Mouse (Mus musculus) kidney, adult 10 weeks (tissue): ENCODE measurements around the gene Mrpl23. TPM values are rescaled to one million over a fixed set of nuclear protein-coding genes. Genes with fewer than 3 reads are reported as not detected.

Source experiments
- polyA plus RNA-seq: library from polyadenylated mRNA; stranded (reverse); fragments of 350-450 nt; fragmentation: Illumina TruSeq; extraction: RNeasy Lipid Tissue Mini Kit (QIAGEN cat#74804); gene quantifications from one replicate; pipeline ENCODE4 v1.2.3, GENCODE M21; 2014; ENCODE audit warnings: low read depth, low replicate concordance

Mrpl23 gene
- 1.1 TPM for polyA plus RNA-seq

GRCm38 (mm10) chr7:142532671-142533058 is at the start of gene Mrpl23:
Gene Mrpl23, plus strand, starts transcription at chr7:142532686.

DNA sequence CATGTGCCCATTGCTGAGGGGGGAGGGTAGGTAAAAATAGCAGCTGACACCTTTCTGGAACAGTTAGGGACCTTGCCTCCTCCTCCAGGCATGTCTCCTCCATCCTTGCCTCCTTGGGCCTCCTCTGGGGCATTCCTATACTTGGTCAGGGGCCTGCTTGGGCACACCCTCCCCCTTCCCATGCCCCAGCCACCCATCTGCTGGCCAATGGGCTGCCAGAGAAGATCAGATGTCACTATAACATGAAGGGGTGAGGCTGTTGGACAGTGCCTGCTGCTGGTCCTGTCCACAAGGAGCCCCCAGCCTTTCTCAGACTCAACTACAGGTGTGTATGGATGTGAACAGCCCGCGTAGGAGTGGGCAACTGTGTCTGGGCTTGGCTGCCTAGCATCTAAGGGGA is 33.9 kb upstream of the Mrpl23 start, which contains the start of gene Tnnt3:
Tnnt3 (plus strand) TSS at position 262 of the 400 bp plus-strand sequence.

Other genes starting within 250 kb of the Mrpl23 start
- not detected for gene Krtap5-1, start 235.6 kb upstream of the Mrpl23 start, polyA plus RNA-seq
- gene Krtap5-4, start 229.1 kb upstream of the Mrpl23 start, polyA plus RNA-seq: not detected
- not detected for gene Ifitm10, start 158.9 kb upstream of the Mrpl23 start, polyA plus RNA-seq
- gene Gm49369, start 150.0 kb upstream of the Mrpl23 start, polyA plus RNA-seq: 33.5 TPM
- 46.4 TPM for gene Ctsd, start 144.6 kb upstream of the Mrpl23 start, polyA plus RNA-seq
- gene Syt8, start 97.8 kb upstream of the Mrpl23 start, polyA plus RNA-seq: not detected
- gene Tnni2, start 90.9 kb upstream of the Mrpl23 start, polyA plus RNA-seq: not detected
- 1.6 TPM for gene Lsp1, start 71.9 kb upstream of the Mrpl23 start, polyA plus RNA-seq
- gene Tnnt3, start 33.9 kb upstream of the Mrpl23 start, polyA plus RNA-seq: not detected
- 42.0 TPM for gene Igf2, start 134.1 kb downstream of the Mrpl23 start, polyA plus RNA-seq
- gene Gm49394, start 137.3 kb downstream of the Mrpl23 start, polyA plus RNA-seq: not detected
- not detected for gene Ins2, start 210.7 kb downstream of the Mrpl23 start, polyA plus RNA-seq